Mouse (Mus musculus) CD4-positive, CD25-positive, alpha-beta regulatory T cell, adult 4 months (primary cell): Measurements from ENCODE around the gene Skil. TPM values are rescaled to one million over a fixed set of nuclear protein-coding genes. Genes with fewer than 3 reads are reported as not detected.

Experiments
- ATAC-seq: one replicate; pipeline ENCODE4 v1.8.0; 2017
- polyA plus RNA-seq, 2 experiments: library from polyadenylated mRNA; unstranded; fragments of 100-300 nt; shearing (Covaris generic); gene quantifications; one replicate each; pipeline ENCODE4 v1.2.1; 2017

Gene Skil
- polyA plus RNA-seq = 10 to 100 TPM; 60.4 to 66.0 TPM

- ATAC-seq = peak; percentile 66
These were observed at the start of gene Skil for GRCm38 (mm10) chr3:31094531-31095178. Skil (plus strand) TSS chr3:31095058.

- peak; percentile 47 for ATAC-seq
These were observed 47.6 kb upstream of the Skil start for GRCm38 (mm10) chr3:31047263-31047662.

- peak; percentile 45 for ATAC-seq
These were observed 45.8 kb upstream of the Skil start for GRCm38 (mm10) chr3:31049087-31049486.

- ATAC-seq = no peak
These were observed 44.5 kb upstream of the Skil start for GRCm38 (mm10) chr3:31050375-31050774.

- no peak for ATAC-seq
These were observed 43.1 kb upstream of the Skil start for GRCm38 (mm10) chr3:31051730-31052129.

- ATAC-seq = no peak
These were observed 41.7 kb upstream of the Skil start for GRCm38 (mm10) chr3:31053191-31053590.

GRCm38 (mm10) chr3:31054888-31055287 lies 40.0 kb upstream of the Skil start:
- no peak for ATAC-seq

GRCm38 (mm10) chr3:31056047-31056650 lies 38.7 kb upstream of the Skil start:
- no peak for ATAC-seq

- ATAC-seq = peak; percentile 54
These were observed 37.9 kb upstream of the Skil start for GRCm38 (mm10) chr3:31056651-31057627.

GRCm38 (mm10) chr3:31060745-31061102 lies 34.1 kb upstream of the Skil start:
- no peak for ATAC-seq

GRCm38 (mm10) chr3:31061103-31061785 lies 33.6 kb upstream of the Skil start:
- ATAC-seq = peak; percentile 76

GRCm38 (mm10) chr3:31061786-31062120 lies 33.1 kb upstream of the Skil start:
- no peak for ATAC-seq

GRCm38 (mm10) chr3:31062325-31062724 lies 32.5 kb upstream of the Skil start:
- no peak for ATAC-seq

- no peak for ATAC-seq
These were observed 26.4 kb upstream of the Skil start for GRCm38 (mm10) chr3:31068482-31068881.

GRCm38 (mm10) chr3:31071804-31072203 lies 23.1 kb upstream of the Skil start:
- no peak for ATAC-seq

GRCm38 (mm10) chr3:31075808-31076207 lies 19.1 kb upstream of the Skil start:
- no peak for ATAC-seq

- no peak for ATAC-seq
These were observed 17.7 kb upstream of the Skil start for GRCm38 (mm10) chr3:31077068-31077703.

- ATAC-seq = no peak
These were observed 15.4 kb upstream of the Skil start for GRCm38 (mm10) chr3:31079450-31079849.

GRCm38 (mm10) chr3:31080791-31081502 lies 13.9 kb upstream of the Skil start:
- no peak for ATAC-seq

GRCm38 (mm10) chr3:31082838-31083506 lies 11.9 kb upstream of the Skil start:
- ATAC-seq = peak; percentile 77
